Mouse (Mus musculus): ENCODE measurements around the gene Hpca. TPM values are rescaled to one million over a fixed set of nuclear protein-coding genes. Genes with fewer than 3 reads are reported as not detected.

Gene Hpca
- polyA plus RNA-seq (2015; fragmentation: Nextera tagmentation; extraction: Ambion mirVana) = 234 and 265 TPM in 2 replicates

GRCm38 (mm10) chr4:129121569-129122086, at the start of gene Hpca:
Gene Hpca (minus strand): TSS chr4:129122036.

GRCm38 (mm10) chr4:129136579-129137391, 14.9 kb upstream of the Hpca start, which contains the start of gene Fndc5:
Gene Fndc5 (plus strand): TSS chr4:129136999.

GRCm38 (mm10) chr4:129105356-129105755, 16.5 kb downstream of the Hpca start, which contains the start of gene Tmem54:
Gene Tmem54 (plus strand): TSS chr4:129105548.

Other genes starting within 250 kb of the Hpca start
- 29.2 and 32.5 TPM in 2 replicates for gene Trim62, start 238.5 kb downstream of the Hpca start, polyA plus RNA-seq (2015; fragmentation: Nextera tagmentation; extraction: Ambion mirVana)
- 28.9 and 29.5 TPM in 2 replicates for gene Azin2, start 159.6 kb downstream of the Hpca start, polyA plus RNA-seq (2015; fragmentation: Nextera tagmentation; extraction: Ambion mirVana)
- gene Ak2, start 130.1 kb downstream of the Hpca start, polyA plus RNA-seq (2015; fragmentation: Nextera tagmentation; extraction: Ambion mirVana) = 67.9 and 71.0 TPM in 2 replicates
- 38.3 and 38.7 TPM in 2 replicates for gene Rnf19b, start 63.8 kb downstream of the Hpca start, polyA plus RNA-seq (2015; fragmentation: Nextera tagmentation; extraction: Ambion mirVana)
- gene Tmem54, start 16.5 kb downstream of the Hpca start, polyA plus RNA-seq (2015; fragmentation: Nextera tagmentation; extraction: Ambion mirVana) = 0.28 and 0.37 TPM in 2 replicates
- 45.9 and 59.1 TPM in 2 replicates for gene Fndc5, start 15.0 kb upstream of the Hpca start, polyA plus RNA-seq (2015; fragmentation: Nextera tagmentation; extraction: Ambion mirVana)
- gene S100pbp, start 67.7 kb upstream of the Hpca start, polyA plus RNA-seq (2015; fragmentation: Nextera tagmentation; extraction: Ambion mirVana) = 13.1 TPM in 2 replicates
- gene Yars, start 67.7 kb upstream of the Hpca start, polyA plus RNA-seq (2015; fragmentation: Nextera tagmentation; extraction: Ambion mirVana) = 83.2 and 104 TPM in 2 replicates
- 4.8 and 5.7 TPM in 2 replicates for gene C77080, start 139.4 kb upstream of the Hpca start, polyA plus RNA-seq (2015; fragmentation: Nextera tagmentation; extraction: Ambion mirVana)
- gene Sync, start 165.6 kb upstream of the Hpca start, polyA plus RNA-seq (2015; fragmentation: Nextera tagmentation; extraction: Ambion mirVana) = 3.4 TPM in 2 replicates
- gene Rbbp4, start 213.3 kb upstream of the Hpca start, polyA plus RNA-seq (2015; fragmentation: Nextera tagmentation; extraction: Ambion mirVana) = 186 and 200 TPM in 2 replicates
- gene Zbtb8os, start 213.7 kb upstream of the Hpca start, polyA plus RNA-seq (2015; fragmentation: Nextera tagmentation; extraction: Ambion mirVana) = 21.0 and 23.1 TPM in 2 replicates

All from neural tube, postnatal 0 days (tissue).